Mouse (Mus musculus) layer of hippocampus, adult 18-20 months (tissue): ENCODE data around the gene Kcnh2. TPM values are rescaled to one million over a fixed set of nuclear protein-coding genes. Genes with fewer than 3 reads are reported as not detected.

Experiments used
- DNase-seq, 2 experiments: peaks; one replicate each; pipeline ENCODE4 v3.0.0; 2022; ENCODE audit warnings: low spot score in 2 of 2
- total RNA-seq, 2 experiments: library from RNA; stranded (reverse); gene quantifications; 2 replicates each; pipeline ENCODE4 v1.2.3; 2021

Kcnh2 gene
- total RNA-seq, 2 experiments from 2014 or later: 23.0 to 26.8 TPM

DNA sequence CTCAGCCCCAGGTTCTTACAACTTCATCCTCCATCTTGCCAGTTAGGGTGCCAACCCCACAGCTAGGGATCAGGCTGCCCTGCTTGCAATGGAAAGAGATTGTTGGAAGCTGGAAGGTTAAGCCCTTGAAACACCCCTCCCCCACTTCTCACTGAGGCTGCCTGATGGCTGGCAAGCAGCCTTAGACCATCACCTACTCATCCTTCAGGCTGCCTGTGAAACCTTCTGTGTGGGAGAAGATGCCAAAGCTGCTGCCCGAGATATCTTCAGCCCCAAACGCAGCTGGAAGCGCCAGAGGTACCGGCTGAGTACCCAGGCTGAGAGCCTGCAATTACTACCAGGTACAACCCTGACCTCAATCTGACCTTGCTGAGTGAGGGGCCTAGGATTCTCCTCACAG lies 28.1 kb upstream of the Kcnh2 start:
- no peak for DNase-seq

DNA sequence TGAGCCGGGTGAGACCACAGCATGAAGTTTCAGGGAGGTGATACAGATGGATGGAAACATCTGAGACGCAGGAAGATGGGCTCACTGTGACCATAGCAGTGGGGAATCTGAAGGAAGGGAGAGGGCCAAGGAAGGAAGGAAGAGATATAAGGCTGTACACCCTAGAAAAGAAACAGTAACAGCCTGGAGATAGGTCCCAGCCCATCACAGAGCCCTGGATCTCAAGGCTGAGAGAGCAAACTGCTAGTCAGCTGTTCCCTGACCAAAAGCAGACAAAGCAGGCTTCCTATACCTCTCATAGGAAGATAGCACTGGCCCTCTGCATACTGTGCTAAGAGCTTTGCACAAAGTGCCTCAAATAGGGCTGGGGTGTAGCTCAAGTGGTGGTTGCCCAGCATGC lies 27.3 kb upstream of the Kcnh2 start:
- no peak for DNase-seq

DNA sequence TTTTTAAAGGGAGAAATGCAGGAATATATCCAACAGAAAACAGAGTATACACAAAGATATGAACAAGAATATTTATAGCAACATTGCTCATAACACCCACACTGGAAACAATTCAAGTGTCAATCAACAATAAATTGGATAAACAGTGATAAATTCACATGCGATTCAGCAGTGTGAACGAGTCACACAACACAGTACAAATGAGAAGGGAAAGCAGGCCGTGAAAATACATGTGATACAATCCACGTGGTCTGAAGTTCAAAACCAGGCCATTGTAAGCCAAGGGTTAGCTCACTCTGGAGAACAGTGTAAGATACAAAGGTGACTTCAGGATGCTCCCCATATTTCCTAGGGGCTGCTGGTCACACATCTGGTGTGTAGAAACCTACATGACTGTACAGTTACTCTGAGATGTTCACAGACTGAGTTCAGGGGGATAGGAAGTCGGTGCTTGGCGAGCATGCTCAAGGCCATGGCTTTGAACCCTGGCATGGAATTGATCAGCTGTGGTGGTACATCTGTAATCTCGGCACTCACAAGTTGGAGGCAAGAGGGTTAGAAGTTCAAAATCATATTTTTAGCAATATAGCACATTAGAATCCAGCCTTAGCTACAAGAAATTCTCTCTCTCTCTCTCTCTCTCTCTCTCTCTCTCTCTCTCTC lies 23.4 kb upstream of the Kcnh2 start:
- DNase-seq: no peak

DNA sequence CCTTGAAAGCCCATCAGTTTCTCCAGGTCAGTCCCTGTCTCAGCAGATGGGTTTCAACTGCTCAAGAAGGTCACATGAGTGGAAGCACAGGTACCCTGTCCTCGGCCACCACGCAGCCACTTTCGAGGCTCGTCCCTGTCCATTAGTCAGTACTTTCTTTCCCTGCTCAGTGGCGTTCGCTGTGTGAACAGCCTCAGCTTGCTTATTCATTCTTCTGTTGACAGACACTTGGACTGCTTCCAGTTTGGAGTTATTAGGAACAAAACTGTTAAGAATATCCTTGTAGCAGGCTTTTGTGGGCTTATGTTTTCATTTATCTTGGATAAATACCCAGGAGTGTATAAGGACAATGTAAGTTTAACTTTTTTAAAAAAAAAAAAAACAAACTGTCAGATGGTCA lies 22.8 kb upstream of the Kcnh2 start:
- peak in 1 of 2 experiments; percentile 69 for DNase-seq

DNA sequence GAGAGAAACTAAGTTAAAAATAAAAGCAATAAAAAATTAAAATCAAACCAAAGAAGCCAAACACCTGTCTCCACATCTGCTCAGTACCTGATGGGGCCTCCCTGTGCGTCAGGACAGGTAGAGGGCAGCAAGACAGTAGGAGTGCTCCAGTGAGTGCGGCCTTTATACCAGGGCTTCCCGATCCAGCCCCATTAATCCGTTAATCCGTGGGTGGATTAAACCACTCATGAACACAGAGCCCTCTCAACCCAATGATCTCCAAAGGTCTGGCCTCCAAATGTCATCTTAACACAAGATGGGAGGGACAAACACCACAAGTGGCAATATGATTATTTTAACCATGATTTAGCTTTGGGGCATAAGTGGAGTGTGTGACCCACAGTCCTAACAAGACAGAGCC lies 22.4 kb upstream of the Kcnh2 start:
- no peak for DNase-seq

DNA sequence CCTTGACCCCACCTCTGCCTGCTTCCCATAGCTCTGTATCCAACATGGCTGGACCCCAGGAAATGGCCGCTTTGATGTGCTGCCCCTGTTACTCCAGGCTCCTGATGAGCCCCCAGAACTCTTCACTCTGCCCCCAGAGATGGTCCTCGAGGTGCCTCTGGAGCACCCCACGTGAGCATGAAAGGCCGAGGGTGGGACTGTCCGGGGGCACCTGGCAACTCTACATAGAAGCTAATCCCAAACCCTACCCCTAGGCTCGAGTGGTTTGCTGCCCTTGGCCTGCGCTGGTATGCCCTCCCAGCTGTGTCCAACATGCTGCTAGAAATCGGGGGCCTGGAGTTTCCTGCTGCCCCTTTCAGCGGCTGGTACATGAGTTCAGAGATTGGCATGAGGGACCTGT lies 18.4 kb upstream of the Kcnh2 start:
- DNase-seq: no peak

DNA sequence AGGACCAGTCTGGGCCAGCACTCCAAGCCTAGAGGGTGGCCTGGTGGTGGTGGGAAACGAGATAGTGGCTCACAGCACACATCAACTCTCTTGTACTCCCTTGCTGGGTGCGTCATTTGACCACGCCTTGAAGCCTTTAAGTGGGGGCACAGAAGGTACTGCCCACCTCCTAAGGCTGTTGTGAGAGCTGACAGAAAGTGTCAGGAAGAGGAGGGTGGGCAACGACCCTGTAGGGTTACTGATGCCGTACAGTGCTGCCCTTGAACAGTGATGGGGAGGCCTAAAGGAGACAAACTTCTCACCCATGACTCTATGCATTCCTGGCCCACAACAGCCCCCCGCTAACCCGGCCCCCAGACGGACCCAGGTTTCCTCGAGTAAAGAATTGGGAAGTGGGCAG lies 15.0 kb upstream of the Kcnh2 start:
- no peak for DNase-seq

DNA sequence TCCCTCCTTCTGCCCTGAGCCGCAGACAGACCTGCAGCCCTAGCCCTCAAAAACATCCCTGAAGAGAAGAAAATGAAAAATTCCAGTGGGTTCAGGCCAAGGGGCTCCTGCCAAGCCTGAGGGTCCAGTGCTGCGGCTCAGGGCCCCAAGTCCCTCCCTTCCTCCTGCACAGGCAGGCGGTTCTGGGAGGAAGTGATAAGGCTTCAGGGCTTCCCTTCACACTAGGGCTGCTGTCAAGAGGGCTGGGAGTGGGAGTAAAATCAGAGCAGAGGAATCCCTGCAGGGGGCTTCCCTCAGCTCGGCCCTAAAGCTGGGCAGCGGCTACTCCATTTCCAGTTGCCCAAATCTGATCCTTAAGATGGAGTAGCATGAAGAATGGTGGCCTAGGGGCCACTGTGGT lies 14.1 kb upstream of the Kcnh2 start:
- DNase-seq: no peak

DNA sequence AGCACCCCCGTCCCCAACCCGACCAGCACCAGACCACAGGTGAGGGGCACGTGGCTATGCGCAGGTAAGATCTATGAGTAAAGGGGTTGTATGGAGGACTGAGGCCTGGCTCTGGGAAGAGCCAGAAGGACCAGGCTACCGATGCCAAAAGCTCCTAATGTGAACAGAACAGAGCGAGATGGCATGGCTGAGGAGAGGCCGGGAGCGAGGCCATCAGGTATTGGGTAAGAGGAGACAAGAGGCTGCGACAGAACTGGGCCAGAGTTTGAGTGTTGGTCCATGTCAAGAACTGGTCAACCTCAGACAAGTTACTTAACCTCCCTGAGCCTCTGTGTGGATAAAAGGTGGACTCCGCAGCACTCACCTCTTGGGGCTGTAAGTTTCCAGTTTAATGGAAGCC lies 13.6 kb upstream of the Kcnh2 start:
- no peak for DNase-seq

DNA sequence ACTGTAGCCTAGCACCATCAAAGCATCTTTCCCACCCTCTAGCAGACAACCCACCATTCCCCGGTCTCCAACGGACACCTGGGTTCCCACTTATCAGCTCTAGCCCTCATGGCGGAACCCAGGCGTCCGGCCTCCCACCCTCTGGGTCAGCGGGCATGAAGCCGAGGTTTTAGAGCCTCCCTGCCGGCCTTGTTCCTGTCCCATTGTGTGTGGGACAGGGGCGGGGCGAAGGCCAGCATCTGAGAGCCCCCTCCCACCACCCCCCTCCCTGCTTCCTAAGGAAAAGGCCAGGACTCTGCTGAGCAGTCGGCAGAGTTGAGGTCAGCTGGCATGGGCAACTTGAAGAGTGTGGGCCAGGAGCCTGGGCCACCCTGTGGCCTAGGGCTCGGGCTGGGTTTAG lies 13.1 kb upstream of the Kcnh2 start, which contains the start of gene Nos3:
Nos3 (plus strand) TSS at position 303 of the 400 bp plus-strand sequence.
- no peak for DNase-seq

DNA sequence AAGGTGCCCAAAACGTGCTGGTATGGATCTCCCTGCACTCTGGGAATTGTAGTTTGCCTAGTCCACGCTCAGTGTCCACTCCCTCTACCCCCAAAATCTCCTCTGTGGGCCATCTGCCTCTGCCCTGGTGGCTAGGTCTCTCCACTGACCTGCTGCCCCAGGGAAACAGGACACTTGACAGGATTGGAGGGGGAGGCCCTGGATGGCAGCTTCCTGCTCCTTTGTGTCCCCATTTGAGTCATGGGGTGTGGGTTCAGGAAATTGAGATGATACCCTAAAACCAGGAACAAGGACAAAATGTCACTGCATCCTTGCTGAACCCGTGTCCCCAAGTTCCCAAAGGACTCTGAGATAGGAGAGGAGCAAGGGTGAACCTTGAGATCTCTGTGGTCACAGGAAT lies 12.7 kb upstream of the Kcnh2 start:
- DNase-seq: no peak

DNA sequence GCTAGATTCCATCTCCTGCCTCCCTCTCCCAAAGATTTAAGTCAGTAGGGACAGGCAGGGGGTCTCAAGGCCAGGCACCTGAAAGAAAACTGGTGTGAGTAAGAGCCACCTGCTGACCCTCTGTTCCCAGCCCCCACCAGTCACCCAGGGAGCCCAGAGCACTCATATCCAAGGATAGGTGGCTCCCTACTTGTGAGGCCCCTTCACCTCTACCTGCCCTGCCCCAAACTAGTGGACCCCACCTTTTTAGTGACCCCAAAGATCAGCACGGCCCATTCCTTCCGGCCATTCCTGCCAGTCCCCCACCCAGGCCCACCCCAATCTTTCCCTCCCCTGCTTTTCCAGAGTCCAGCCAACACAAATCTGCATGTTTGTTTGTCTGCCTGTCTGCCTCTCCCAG lies 12.1 kb upstream of the Kcnh2 start:
- DNase-seq: no peak

DNA sequence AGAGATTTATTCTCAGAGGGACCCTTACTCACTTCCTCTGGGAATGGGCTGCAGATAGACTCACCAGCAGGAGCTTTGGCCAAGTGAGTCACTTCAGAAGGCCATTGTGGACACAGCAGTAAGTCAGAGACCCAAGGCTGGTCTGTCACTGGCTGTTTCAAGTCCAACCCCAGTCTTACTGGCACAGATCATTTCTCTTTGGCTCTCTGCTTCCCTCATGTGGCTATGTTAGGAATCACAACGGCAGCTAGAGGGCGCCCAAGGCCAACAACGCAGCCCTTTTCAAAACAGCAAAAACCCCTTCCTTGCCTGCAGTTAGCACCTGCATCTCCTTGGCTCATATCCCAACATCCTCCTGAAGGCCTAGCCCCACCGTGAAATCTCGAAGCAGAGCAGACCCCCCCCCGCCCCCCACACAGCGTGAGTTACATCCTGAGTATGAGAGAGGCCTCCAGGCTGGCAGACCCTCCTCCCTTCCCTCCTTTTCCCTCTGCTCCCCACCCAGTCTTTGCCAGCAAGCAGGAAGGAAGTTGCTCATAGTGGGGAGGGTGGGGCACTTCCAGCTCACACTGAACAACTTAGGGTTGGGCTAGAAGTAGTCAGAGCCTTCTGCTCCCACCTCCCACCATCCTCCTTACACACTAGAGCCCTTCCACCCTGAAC lies 9.5 kb upstream of the Kcnh2 start:
- DNase-seq: peak; percentile 72 to 88

DNA sequence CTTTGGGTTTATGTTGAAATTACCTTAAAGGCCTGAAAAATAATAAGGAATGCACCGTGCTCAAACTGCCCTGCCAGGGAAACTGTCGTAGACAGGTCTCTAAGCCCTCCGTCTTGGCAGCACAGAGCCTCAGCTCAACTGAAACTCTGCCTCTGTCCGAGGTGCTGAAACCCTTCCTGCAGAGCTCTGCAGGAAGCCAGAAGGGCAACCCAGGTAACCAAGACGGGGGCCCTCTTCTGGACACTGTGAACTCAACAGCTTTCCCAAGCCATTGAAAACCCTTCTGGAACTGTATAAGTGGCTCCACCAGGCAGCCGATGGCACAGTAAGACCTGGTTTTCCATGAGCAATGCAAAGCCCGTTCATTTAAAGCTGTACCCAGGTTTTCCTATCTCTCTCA lies 6.1 kb upstream of the Kcnh2 start:
- DNase-seq: no peak

DNA sequence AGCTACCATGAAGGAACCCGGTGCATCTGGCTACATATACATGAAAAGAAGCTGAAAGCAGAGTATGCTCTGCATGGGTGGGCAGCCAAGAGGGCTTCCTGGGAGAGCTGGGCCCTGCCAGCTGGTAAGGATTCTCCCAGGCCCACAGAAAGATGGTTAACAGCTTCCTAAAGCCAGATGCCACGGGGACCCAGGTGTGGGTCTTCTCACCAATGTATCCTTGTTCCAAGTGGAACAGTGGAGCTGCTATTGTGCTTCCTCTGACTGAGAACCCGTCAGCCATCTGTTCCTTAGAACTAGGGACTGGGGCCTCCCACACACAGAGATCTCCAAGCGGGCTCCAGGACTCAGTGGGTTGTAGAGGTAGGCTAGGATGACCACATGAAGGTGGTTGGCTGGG lies 5.4 kb upstream of the Kcnh2 start:
- no peak for DNase-seq

DNA sequence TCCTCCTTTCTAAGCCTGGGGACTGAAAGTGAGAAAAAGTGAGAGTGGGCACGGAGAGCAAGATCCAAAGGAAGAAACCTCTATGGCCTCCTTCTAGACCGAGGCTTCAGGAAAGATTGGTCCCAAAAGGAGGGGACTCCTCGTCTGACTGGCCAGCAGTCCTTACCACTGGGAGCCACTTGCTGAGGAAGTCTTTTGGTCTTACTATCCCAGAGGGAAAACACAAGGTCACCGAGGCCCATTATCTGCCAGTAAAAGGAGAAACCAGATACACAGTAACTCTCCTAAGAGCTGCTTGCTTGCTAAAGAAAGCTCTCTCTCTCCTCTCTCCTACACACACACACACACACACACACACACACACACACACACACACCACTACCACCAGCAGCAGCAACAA lies 1.9 kb upstream of the Kcnh2 start:
- DNase-seq: no peak

DNA sequence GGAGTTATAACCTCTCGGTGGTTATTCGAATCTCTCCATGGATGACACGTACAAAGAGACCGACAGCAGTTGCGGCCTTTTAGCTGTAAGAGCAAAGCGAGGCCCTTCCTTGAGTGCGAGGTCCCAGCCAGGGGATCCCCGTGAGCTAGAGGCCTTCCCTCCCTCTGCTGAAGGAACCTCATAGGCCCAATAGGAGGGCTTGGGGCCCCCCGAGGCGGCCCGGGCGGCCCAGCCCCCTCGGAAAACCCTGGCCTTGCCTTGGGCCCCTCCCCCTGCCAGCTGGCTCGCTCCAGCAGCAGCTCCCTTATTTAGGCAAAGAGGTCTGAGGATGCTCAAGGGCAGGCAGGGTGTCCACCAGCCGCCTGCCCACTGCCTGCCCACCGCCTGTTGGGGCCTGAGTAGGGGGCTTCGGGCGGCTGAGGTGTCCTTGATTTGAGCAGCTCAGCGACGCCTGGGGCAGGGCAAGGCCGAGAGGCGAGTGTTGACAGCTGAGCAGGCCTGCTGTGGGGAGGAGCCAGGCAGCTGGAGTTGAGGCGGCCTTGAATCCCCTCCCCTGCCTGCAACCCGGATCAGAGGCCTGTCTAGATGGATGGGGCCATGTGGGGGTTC lies 951 bp upstream of the Kcnh2 start:
- DNase-seq: no peak

DNA sequence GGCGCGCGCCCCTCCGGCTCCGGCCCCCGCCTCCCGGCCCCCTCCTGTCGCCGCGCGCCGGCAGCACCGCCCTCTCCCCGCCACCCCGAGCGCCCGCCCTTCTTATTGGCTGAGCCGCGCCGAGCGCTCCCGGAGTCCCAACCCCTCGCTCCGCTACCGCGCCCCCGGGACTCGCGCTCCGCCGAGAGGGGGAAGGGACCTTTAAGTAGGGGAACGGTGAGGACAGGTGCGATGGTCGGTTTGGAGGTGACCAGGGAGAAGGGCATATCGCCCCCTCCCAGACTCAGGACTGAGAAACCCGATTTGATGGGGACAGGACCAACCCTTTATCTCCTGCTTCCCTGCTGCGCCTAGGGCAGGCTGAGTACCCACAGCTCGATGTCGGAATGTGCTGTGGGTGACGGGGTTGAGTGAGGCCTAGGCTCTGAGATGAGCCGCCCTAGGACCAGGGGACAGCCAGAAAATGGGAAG lies 332 bp upstream of the Kcnh2 start:
- peak; percentile 83 to 88 for DNase-seq

DNA sequence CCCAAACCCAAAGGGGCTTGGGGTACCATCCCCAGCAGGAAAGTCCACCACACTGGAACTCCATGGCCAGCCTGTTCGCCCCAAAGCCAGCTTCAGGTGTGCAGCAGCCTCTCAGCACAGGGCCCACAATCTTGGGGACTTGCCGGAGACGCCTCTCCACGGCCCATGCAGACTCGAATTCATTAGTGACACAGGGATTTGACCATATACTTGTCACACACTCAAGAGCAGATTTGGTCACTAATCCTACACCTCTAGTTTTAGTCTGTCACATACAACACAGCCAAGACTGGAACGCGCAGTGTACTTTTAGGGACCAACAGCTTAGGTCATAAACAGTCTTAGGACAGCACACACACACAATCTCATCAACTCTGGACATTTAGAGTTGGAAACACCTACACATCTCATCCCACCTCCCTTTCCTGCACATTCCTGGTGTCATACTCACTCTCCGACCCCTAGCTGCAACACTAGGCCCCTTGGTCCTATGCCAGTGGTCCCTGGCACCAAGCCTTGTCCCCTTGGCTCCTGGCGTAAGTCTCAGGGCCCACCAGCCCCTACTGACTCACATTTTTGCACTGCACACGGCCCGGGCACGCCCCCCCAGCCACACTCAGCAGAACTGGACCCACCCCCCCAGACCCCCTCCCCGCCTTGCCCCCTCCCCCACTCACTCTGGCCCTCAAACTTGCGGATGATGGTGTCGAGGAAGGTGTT lies 713 bp downstream of the Kcnh2 start:
- no peak for DNase-seq

DNA sequence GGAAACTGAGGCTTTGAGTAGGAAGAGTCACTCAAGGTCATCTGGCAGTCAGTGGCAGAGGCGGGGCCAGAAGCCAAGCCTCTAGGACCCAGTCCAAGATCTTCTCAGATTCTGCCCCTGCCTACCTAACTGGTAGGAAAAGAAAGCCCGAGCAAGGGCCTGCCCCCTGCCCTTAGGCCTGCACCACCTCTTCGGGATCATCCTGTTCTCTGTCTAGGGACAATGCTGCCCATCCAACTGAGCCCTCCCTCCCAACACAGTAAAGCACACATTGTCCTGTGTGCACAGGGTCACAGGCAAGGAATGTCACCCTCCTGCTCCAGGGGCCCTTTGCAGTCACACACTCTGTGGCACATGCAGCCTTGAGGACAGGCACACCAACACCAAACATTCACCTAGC lies 1.3 kb downstream of the Kcnh2 start:
- no peak for DNase-seq

DNA sequence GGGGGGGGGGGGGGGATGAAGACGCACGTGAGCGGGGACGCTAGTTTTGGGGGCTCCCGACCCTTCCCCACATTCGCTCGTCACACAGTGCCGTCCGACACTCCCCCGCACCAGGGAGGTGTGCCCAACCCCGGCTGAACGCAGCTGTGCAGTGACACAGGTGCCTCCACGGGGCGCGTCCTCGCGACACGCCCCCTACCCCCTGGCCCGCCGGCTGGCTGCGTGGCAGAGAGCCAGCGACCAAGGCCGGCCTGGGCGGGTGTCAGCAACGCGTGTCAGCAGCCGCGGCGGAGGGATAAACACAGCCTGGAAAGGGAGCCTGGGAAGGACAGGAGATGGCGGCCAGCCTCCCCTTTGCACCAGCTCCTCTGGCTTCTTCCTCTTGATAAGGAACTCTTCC lies 2.9 kb downstream of the Kcnh2 start:
- no peak for DNase-seq

DNA sequence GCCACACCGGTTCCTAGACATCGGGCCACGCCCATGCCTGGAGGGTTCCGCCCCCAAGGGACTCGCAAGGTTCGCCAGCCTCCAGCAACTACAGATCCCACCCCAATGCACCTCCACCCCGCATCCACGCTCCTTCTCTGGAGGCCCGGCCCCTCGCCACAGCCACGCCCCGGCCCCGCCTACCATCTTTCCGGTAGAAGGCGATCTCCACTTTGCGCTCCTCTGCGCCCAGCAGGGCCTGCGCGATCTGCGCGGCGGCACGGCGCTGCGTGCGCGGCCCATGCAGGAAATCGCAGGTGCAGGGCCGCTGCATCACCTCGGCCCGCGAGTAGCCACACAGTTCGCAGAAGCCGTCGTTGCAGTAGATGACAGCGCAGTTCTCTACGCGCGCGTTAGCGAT lies 3.3 kb downstream of the Kcnh2 start:
- DNase-seq: peak; percentile 59
